Mouse (Mus musculus): ENCODE results near the gene Nr1h3. TPM values are rescaled to one million over a fixed set of nuclear protein-coding genes. Genes with fewer than 3 reads are reported as not detected.

The Nr1h3 gene
- polyA plus RNA-seq, 1 experiment from 2014 or later: 2.5 TPM

DNA sequence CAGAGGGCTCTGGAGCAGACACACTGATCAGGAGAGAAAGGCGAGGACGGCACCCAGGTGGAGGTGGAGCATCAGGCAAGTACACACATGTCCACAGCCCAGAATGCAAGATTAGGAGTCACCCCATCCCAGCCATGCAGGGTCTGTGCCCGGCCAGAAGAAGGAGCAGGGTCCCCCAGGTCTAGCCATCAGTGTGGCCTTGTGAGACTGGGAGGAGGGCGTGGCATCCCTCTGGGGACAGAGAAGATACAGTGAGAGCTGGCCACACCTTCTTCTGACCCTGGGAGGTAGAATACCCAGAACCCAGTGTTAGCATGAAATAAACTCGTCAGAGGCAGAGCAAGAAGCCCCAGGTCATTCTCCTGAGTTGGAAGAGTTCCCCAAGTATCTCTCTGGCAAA, 63.3 kb downstream of the Nr1h3 start:
- no peak overlapping the region for H3K4me3 ChIP-seq (ENCODE audit: low read depth, low read length)
- H3K36me3 ChIP-seq (ENCODE audit: control insufficient read depth, insufficient read depth, low read length): peaks cover 68% of the 10 kb centered on the region
- no peak overlapping the region; the same call in 1 of the 2 replicates for H3K9ac ChIP-seq (ENCODE audit: low read length)
- no peaks in the 10 kb centered on the region for H3K27me3 ChIP-seq (replicated peaks; ENCODE audit: control insufficient read depth, insufficient read depth, low read length)
- H3K9me3 ChIP-seq (replicated peaks; ENCODE audit: control insufficient read depth, low read length): no peaks in the 10 kb centered on the region
- H3K4me1 ChIP-seq (ENCODE audit: control insufficient read depth, insufficient read depth, low read length): no peaks in the 10 kb centered on the region
- no peak overlapping the region for H3K4me2 ChIP-seq (ENCODE audit: low read length)
- 82% methylated on average over 5 of the region's 5 CpGs for WGBS
- DNase-seq (ENCODE audit: low spot score): no peak
- ATAC-seq: no peak
- no peak overlapping the region for H3K27ac ChIP-seq (ENCODE audit: low read depth, low read length)

DNA sequence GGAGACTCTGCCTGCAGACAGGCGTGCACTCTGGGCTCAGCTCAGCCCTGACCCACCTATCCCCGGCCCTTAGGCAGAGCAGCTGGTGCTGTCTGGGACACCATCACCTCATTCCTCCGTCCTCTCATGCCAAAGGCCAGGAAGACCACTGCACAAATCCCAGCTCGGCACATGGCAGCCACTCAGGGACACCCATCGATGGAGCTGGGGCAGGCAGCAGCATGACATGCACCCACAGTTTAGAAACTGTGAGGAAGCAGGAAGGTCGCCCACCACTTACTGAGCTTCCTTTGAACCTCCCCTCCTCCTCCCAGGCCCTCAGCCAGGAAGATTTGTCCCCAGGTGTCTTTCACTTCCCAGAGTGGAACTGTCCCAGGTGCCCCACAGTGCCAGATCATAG, 65.2 kb downstream of the Nr1h3 start:
- no peak overlapping the region for H3K4me2 ChIP-seq (ENCODE audit: low read length)
- no peak overlapping the region for H3K9ac ChIP-seq (ENCODE audit: low read length)
- no peak overlapping the region for H3K4me3 ChIP-seq (ENCODE audit: low read depth, low read length)
- ATAC-seq: no peak
- no peak for DNase-seq (ENCODE audit: low spot score)
- WGBS: 91% methylated on average over 6 of the region's 6 CpGs
- H3K9me3 ChIP-seq (replicated peaks; ENCODE audit: control insufficient read depth, low read length): no peaks in the 10 kb centered on the region
- no peaks in the 10 kb centered on the region for H3K4me1 ChIP-seq (ENCODE audit: control insufficient read depth, insufficient read depth, low read length)
- no peaks in the 10 kb centered on the region for H3K27me3 ChIP-seq (replicated peaks; ENCODE audit: control insufficient read depth, insufficient read depth, low read length)
- no peak overlapping the region for H3K27ac ChIP-seq (ENCODE audit: low read depth, low read length)
- peaks cover 52% of the 10 kb centered on the region for H3K36me3 ChIP-seq (ENCODE audit: control insufficient read depth, insufficient read depth, low read length)

DNA sequence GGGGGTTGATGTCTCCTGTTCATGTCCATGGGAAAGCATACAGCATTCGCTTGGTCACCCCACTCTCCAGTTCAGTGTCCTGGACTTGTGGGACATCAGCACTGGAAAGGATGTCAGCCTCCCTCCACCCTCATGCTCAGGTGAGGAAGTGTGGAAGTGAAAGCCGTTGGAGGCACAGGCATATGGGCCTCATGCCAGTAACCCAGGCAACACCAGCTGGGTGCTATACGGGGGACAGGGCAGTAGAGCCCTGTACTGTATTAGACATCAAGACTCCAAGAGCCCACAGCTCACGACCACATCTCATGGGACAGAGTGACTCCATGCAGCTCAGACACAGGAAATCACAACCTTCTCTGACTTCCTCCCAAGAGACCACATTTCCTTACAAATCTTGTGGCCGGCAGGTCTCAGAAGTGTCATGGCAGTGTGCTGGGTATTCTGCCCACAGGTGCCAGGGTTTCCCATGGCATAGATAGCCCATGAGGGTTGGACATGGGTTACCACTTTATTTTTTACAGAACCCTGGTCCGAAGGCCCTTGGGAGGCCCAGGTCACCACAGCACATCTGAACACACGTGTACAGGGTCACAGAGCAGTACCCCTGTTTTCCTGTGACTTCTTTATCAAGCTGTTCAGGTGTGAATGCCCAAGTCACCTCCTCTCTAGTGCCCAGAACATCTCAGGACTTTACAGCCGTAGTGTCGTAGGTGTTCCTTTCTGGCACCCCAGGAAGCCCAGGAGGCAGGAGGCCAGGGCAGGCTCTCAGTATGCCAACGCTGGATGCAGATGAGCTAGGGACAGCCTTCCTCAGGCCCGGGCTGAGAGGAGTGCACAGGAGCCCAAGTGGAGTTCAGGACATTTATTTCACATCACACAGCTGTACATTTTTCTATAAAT, 65.9 kb downstream of the Nr1h3 start:
- no peak for ATAC-seq
- Histone ChIP-seq H3K36me3 (ENCODE audit: control insufficient read depth, insufficient read depth, low read length) (peaks cover 44% of the 10 kb centered on the region), H3K4me3 (ENCODE audit: low read depth, low read length) (no peak overlapping the region), H3K9me3 (replicated peaks; ENCODE audit: control insufficient read depth, low read length) (no peaks in the 10 kb centered on the region), H3K27me3 (replicated peaks; ENCODE audit: control insufficient read depth, insufficient read depth, low read length) (no peaks in the 10 kb centered on the region), H3K9ac (ENCODE audit: low read length) (no peak overlapping the region), H3K4me1 (ENCODE audit: control insufficient read depth, insufficient read depth, low read length) (no peaks in the 10 kb centered on the region), H3K27ac (ENCODE audit: low read depth, low read length) (no peak overlapping the region), H3K4me2 (ENCODE audit: low read length) (no peak overlapping the region)
- DNase-seq (ENCODE audit: low spot score): no peak
- WGBS: 86% methylated on average over 11 of the region's 11 CpGs

Other genes with a start within 250 kb of the Nr1h3 start
- 0.95 and 1.2 TPM in 2 replicates for gene Rapsn, start 167.2 kb downstream of the Nr1h3 start, polyA plus RNA-seq (2014; fragmentation: Nextera tagmentation; extraction: Ambion mirVana)
- 298 and 304 TPM in 2 replicates for gene Psmc3, start 148.8 kb downstream of the Nr1h3 start, polyA plus RNA-seq (2014; fragmentation: Nextera tagmentation; extraction: Ambion mirVana)
- 16.1 and 18.0 TPM in 2 replicates for gene Slc39a13, start 132.4 kb downstream of the Nr1h3 start, polyA plus RNA-seq (2014; fragmentation: Nextera tagmentation; extraction: Ambion mirVana)
- 2.4 and 2.9 TPM in 2 replicates for gene Spi1, start 120.4 kb downstream of the Nr1h3 start, polyA plus RNA-seq (2014; fragmentation: Nextera tagmentation; extraction: Ambion mirVana)
- not detected in 2 replicates for gene Mybpc3, start 84.7 kb downstream of the Nr1h3 start, polyA plus RNA-seq (2014; fragmentation: Nextera tagmentation; extraction: Ambion mirVana)
- gene Madd, start 19.0 kb downstream of the Nr1h3 start, polyA plus RNA-seq (2014; fragmentation: Nextera tagmentation; extraction: Ambion mirVana): 20.9 and 30.0 TPM in 2 replicates
- 38.2 and 41.2 TPM in 2 replicates for gene Acp2, start 51 bp upstream of the Nr1h3 start, polyA plus RNA-seq (2014; fragmentation: Nextera tagmentation; extraction: Ambion mirVana)
- gene Ddb2, start 34.1 kb upstream of the Nr1h3 start, polyA plus RNA-seq (2014; fragmentation: Nextera tagmentation; extraction: Ambion mirVana): 9.4 and 9.9 TPM in 2 replicates
- 16.9 and 19.1 TPM in 2 replicates for gene Pacsin3, start 53.1 kb upstream of the Nr1h3 start, polyA plus RNA-seq (2014; fragmentation: Nextera tagmentation; extraction: Ambion mirVana)
- gene Arfgap2, start 62.1 kb upstream of the Nr1h3 start, polyA plus RNA-seq (2014; fragmentation: Nextera tagmentation; extraction: Ambion mirVana): 72.9 and 76.4 TPM in 2 replicates
- 168 and 170 TPM in 2 replicates for gene 1110051M20Rik, start 241.9 kb upstream of the Nr1h3 start, polyA plus RNA-seq (2014; fragmentation: Nextera tagmentation; extraction: Ambion mirVana)

Data from forebrain, embryonic 14.5 days (tissue).